Mouse (Mus musculus) urinary bladder, adult 18-20 months (tissue): ENCODE measurements around the gene Phf7.
A peak's percentile ranks its signal among the peaks of the same experiment; 100 is the strongest.

Experiments
- DNase-seq, 2 experiments: peaks; one replicate each; pipeline ENCODE4 v3.0.0; 2022; ENCODE audit warnings: low spot score in 2 of 2, mixed read lengths in 2 of 2

Gene Phf7

DNA sequence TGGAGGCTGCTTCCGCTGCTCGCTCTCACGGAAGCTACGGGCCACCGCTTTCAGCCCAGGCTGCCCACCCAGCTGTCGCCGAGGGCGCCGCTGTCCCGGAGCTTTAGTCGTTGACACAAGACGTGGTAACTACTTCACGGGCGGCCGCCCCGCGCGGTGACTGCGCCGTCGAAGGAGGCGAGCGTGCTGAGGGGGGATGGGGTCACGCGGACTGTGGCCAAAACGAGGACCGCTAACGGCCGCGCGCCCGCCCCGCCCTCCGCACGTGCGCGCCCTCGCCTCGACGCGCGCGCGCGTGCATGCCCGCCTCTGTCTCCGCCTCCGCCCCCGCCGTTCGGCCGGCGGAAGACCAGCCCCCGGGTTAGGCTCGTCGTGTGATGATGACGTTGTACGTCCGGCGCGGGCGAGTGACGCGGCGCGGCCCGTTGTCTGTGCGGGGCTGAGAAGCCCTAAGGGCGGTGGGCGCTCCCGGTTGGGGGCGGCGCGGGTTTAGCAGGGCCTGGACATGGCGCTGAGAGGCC is at the start of gene Phf7, which contains the start of gene Bap1:
Phf7 (minus strand) TSS at position 234 of the 521 bp plus-strand sequence.
Bap1 (plus strand) TSS at position 367 of the 521 bp plus-strand sequence.
- DNase-seq, result peak; percentile 92 to 97

DNA sequence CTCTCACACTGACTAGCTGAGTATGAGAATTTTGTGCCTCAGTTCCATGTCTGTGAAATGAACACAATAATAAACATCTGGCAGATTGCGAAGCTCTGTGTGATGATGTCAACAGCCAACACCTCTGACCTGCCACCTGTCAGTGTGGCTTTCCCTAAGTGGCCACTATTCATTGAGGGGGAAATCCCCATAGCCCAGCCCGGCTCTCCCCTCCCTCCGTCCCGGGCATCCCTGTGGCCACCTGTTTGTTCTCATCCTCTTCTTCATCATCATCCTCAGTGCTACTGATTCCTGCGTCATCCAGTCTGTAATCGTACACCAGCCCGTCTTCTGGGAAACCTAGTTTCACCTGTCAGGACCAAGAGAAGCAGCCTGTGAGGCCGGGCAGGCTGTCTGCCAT is 34.6 kb upstream of the Phf7 start:
- no peak for DNase-seq

DNA sequence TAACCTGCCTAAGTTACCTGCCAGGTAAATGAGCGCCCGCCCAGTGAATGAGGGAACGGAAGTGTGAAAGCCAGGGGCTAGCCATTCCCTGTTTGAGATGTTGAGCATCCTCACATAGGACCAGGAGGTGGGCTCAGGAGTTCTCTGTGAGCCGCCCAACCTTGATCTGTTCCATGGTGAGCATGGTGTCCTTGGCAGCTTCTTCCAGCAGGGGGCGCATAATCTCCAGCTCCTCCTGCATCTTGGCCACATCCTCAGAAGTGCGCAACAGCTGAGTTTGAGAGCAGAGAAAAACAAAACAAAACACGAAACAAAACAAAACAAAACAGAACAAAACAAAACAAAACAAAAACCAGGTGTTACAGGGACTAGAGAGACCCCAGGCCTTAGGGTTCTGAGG is 21.0 kb upstream of the Phf7 start:
- DNase-seq, result peak; percentile 37 to 65

DNA sequence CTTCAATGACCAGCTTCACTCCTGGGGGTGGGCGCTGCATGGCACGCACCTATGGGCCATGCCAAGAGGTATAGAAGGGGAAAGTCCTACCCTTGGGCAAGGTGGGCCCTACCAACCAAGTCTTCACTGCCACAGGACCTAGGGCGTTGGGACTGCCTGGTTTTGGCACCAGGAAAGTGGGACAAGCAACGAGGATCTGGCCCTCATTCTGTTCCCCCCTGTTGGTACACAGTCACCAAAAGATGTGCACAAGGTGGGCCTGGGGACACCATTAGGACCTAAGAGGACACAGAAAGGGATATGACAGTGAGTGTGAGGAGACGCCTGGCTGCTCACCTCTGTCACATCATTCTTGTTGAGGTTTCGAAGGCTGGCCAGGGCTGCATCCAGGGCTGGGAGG is 20.0 kb upstream of the Phf7 start:
- no peak for DNase-seq

DNA sequence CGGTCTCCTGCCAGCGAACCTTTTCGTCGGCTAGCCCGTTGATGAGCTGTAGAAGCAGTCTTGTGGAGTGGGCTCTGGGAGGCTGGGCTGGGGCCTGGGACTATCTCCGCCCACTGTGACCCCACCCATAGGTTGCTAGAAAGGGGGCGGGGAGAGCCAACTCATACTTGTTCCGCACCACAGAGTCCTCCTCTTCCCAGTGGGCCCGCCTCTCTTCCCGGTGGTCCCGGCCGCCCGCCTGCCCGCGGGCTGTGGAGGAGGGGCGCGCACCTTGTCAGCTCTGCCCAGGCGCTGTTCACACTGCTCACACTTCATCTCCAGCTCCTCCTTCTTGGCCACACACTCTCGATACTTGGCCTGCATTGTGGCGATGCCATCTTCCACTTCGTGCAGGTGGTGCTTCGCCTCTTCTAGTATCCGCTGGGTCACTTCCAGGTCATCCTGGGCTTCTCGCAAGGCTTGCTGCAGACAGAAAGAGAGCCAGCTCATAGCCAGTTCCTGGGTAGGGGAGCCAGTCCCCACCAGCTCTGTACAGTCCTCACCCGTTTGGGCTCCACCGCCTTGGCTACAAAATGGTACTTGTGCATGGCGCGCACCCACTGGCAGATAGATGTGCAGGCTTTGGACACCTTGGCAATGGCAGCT is 18.5 kb upstream of the Phf7 start:
- peak in 1 of 2 experiments; percentile 17 for DNase-seq

DNA sequence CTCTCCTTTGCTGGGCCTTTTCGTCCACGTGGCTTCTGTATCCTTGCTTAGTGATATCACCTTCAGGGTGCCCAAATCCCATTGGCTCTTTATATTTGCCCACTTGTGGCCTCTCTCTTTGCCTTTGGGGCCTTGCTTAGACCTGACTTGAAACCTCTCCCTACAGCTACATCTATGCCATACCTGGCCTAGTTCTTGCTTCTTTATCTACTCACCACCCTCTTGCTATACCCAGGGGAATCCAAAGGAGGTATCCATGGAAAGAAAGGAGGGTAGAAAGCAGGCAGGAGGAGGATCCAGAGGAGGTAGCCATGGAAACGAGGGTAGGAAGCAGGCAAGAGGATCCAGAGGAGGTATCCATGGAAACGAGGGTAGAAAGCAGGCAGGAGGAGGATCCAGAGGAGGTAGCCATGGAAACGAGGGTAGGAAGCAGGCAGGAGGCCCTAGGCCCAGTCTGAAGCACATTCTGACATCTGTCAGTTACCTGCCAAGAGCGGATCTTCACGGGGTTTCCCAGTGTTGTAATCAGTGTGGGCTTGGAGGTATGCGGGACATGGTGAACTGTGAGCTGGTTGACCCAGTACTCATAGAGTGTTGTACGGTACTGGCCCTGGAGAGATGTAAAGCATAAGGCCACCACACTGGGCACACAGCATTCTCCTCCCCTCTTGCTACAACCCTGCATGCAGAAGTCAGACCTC is 17.3 kb upstream of the Phf7 start:
- DNase-seq, result no peak

DNA sequence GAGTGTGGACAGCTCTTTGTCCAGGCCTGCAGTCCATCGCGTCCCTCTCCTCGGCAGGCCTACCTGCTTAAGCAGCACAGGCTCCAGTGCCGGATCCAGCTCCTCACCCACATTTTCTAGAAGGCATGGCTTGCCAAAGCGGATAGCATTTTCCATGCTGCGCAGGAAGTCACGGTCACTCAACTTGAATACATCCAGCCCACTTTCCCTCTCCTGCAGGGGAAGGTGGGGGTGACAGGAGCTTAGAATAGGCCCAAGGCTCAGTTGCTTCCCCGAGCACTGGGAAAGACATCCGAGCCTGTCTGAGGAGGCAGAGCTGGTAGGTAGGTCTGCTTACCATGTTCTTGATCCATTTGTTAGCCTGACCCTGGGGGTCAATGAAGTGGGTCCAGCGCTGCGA is 16.5 kb upstream of the Phf7 start:
- no peak for DNase-seq

DNA sequence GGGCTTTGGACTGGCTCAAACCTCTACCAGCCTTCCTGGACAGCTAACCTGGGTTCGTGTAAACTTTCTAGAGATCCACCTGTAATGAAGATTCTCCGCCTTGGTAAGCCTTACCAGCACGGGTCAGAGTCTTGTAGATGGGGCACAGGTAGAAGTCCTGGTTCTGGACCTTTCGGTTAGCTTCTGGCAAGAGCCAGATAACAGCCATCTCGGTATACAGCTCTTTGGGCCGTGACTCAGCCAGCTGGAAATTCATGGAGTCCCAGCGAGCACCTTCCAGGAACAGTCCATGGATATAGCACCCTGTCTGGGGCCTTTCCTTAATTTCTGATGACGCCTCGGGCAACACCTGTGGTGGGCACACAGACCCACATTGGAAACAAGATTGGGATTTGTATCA is 9.8 kb upstream of the Phf7 start:
- DNase-seq, result no peak

DNA sequence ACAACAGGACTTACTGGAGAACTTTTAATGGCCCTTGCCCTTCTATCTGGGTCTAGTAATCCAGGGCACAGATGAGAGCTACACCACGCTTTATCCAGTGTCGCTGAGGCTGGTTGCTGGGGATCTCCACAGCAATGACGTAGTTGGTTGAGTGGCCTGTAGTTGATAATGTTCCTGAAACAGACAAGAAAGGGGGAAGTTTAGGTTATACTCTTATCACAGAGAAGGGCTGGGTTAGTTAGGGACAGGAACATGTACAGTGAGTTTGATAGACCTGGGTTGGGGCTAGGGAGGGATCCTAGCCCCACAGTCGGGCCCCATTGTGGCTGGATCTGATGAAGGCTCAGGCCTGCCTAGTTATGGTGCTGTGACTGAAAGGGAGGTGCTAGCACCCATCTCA is 9.3 kb upstream of the Phf7 start:
- DNase-seq, result no peak

DNA sequence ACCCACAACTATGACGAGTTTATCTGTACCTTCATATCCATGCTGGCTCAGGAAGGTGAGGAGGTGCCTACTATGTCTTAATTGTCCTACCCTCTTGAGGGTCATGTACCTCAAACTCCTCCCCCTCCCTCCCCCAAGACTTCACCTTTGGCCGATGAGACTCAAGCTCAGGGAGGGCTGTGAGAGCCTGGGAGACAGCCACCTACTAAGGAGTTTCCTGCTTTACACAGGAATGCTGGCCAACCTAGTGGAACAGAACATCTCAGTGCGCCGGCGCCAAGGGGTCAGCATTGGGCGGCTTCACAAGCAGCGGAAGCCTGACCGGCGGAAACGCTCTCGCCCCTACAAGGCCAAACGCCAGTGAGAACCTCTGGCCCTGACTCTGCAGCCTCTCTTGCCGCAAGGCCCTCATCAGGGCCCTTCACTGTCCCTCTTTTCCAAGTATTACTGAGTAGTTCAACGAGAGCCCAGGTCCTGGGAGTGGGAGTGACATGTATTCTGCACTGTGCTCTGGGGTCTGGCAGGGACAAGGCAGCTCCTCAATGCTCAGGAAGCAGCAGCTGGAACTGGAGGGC is 7.4 kb upstream of the Phf7 start:
- no peak for DNase-seq

DNA sequence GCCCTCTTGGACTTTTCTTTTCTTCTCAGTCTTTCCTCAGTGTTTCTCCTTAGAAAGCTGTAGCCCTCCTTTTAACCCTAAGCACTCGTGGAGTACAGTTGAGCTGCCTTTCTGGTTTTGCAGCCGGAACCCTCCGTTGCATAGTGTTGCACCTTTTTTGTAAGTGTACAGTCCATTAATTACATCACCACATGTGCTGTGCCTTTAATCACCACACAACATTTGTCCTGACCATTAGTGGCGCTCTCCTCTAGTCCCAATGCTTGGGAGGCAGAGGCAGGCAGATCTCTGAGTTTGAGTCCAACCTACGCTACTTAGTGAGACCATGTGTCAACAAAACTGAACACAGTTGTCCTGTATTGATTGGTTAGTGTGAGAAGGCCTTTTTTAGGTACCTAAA is 974 bp upstream of the Phf7 start:
- DNase-seq, result no peak

DNA sequence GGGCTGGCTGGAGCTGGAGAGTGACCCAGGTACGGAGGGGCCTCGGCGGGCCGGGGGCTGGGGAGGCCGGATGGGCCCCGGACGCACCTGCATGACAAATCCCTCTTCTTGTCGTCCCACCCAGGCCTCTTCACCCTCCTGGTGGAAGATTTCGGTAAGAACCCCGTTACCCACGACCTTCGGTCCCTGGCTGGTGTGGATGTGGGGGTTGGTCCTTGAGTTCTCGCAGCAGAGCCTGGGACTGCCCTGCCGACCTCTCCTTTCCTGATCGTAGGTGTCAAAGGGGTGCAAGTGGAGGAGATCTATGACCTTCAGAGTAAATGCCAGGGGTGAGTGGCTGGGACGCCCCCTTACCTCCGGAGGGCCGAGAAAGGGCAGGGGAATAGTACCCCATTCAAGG is 509 bp upstream of the Phf7 start:
- DNase-seq, result no peak

DNA sequence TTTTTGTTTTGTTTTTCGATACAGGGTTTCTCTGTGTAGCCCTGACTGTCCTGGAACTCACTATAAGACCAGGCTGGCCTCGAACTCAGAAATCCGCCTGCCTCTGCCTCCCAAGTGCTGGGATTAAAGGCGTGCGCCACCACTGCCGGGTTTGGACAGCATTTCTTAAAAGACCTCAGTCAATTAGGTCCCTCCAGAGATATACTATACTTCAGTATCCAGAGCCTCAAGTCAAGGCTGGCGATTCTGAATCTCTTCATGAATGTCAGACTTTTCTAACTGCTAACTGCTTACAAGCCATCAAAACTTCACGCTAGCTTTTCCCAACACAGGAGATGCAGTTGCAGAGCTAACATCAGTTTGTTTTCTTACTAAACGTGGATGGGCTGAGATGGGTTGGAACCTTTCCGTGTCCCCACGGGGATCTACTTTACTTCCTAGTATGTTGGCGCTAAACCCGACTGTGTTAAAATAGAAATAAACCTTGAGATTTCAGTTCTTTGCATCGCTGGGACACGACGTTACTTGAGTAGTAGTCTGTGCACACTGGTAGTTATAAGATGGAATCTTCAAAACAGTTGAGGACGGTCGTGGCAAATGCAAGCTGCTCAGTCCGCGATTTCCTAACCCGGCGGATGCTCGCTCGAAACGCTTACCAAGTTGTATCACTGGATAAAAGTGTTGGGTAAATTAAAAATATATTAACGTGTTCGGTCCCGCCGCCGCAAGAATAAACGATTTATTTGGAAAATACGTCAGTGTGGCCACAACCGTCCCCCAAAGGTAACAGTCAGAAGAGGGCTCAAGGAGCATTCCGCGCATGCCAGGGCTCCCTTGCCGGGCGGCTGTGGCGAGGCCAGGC is 664 bp downstream of the Phf7 start:
- DNase-seq, result no peak

DNA sequence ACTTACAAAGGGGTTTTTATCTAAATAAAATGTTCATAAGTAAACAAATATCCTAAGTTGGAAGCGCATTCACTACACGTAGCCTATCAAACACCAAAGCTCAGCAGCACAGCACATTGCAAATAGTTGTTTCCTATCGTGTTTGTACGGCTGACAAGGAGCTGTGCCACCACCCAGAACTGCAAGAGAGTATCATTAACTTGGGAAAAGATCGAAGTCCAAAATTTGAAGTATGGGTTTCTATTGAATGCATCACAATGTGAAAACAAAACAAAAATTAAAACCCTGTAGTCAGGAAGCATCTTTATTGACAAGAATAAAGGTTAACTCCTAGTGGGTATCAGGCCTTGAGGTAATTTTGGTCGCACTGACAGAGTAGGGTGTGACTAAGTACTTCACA is 2.7 kb downstream of the Phf7 start:
- DNase-seq, result no peak

DNA sequence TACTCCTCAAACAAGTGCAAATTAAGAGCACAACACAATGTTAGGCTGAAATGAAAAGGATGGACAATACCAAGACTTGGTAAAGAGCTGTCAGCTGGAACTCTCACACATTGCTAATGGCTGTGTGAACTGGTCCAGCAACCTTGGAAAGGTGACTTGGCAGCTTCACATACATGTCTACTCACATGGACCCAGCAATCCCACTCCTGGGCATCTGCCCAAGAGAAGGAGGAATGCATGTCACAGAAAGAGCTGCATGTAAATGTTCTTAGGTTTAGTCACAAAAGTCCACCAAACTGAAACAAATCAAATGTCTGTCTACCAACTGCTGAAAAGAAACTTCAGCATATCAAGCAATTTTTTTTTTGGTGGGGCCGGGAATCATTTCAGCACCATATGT is 5.2 kb downstream of the Phf7 start:
- no peak for DNase-seq

DNA sequence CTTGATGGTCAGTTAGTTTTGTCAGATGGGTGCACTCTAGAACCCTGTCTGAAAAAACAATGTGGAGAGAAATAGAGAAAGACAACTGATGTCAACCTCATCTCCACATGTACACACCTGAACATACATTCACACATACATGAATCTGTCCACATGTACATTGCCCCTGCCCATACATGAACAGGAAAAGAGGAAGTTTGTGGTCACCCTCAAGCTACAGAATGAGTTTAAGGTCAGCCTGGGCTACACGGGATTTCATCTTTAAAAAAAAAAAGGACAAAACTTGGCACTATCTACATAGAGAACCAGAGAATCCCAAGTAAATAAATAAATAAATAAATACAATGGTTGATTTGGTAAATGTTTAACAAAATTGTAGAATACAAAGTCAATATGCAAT is 6.3 kb downstream of the Phf7 start:
- no peak for DNase-seq

DNA sequence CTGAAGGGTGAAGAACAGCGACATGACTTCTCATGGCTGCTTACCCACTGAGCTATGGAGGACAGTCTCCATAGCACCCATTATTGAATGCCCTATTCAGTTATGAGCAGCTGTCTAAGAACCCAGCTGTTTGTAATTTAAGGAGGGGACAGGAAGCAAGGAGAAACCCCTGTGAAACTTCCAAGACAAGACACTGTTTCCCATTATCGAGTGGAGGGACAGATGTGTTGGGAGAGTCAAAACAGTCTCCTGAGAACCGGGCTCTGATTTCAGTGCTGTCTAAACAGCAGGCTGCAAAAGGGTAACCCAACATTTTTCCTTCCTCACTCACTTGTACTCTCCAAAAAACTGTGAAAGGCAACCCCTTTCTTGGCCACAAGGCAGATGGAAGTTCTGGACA is 10.6 kb downstream of the Phf7 start:
- DNase-seq, result no peak

DNA sequence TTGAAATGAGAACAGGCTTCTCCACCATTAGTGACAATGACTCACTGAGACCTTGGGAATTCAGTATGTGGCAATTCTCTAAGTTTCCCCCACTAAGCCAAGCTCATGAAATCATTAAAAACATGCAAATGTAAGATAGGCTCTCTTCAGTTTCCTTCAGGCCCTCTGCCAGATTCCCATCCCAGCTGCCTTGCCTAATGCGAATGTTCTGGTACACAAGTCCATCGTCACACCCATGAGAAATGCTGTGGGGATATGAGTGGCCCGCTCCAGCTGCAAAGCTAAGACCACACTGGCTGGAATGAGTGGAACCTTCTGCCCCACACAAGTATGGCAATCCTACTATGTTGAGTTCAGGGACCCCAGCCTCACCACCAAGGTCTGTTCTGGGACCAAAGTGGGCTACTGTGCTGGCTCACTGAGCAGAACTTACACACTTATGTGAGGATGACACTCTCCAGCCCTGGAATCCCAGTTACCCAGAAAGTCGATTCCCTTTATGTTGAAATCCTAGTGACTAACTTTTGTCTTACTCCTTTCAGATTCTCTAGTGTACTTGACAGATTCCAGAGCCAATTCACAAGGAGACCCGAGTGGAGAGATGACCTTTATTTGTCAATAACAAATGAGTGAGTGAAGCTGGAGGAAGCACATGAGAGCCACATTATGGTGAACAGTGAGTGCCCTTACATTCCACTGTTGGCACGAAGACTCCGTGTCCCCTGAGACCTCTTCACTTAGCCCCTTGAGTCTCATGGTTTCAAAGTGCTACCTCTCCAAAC is 13.8 kb downstream of the Phf7 start:
- peak in 1 of 2 experiments; percentile 48 for DNase-seq

DNA sequence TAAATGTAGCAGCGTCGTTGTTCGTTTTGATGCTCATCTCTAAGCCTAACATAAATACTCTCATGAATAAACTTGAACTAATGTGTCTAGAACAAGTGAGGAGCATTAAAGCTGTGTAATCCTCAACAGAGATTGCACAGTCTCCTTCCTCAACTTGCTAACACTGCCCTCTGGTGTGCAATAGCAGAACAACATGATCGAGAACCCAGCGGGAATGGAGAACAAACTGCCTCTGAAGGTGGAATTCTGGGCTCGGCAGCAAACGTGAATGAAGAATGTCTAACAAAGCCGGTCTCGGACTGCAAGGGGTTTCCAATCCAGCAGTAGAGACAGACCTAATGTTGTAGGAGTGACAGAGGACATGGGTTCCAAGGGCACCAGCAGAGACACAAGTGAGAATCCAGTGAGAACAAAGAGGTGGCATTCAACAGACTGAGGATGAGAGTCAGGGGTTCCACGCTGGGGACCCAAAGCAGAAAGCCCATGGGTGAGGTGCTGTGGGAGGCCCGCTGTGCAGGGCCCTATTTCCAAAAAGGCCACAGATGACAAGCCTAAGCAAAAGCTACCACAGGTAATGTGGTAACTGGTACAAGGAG is 17.0 kb downstream of the Phf7 start:
- peak; percentile 57 to 66 for DNase-seq

DNA sequence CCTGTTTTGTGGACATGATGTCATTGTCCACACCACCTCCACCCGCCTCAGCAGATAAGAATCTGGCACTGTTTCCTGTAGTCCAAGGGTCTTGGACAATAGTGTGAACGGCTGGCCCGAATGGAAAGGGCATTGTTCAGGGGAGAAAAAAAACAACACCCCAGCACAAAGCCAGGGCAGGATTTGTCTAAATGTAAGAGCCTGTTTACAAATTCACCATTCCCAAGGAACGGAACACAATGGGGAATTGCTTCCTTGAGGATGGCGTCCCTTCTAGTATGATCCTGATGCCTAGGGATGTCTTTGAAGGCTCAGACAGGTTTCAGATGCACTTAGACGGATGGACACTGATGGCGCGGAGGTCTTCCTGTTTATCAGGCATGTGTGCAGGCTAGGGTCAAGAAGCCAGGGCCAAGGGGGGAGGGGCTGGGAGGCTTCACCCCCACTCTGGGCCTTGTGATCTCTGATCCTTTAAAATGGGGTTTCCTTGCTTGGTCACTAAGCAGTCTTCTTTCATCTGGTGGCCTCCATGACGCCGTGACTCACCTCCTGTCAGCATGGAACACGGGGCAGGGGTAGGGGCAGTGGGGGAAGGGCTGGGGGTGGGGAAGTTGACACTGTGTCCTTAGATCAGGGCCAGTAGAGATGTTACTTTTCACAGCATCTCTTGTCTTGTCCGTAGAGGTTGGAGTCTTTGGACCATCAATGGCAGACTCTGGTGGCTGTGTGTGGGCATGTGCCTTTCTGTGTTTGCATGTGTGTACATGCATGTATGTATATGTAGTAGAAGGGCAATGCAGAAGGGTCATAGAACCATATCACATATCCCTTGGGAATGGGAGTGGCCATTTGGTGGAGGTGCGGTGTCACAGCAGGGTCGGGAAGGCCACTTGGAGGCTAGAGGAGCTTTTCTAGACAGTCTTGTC is 17.8 kb downstream of the Phf7 start:
- DNase-seq, result no peak
